Mouse (Mus musculus) limb, embryonic 14.5 days (tissue): ENCODE data around the gene Xpo5. TPM values are rescaled to one million over a fixed set of nuclear protein-coding genes. Genes with fewer than 3 reads are reported as not detected.

Experiments used
- ATAC-seq: fragments of 200-750 bp; cut with Nextera tagmentation; 2 replicates; pipeline ENCODE4 v1.8.0; 2017; ENCODE audit warnings: low read depth, moderate number of reproducible peaks, moderate TSS enrichment; ENCODE audit not compliant: low FRiP score
- DNase-seq: peaks from one replicate; pipeline ENCODE4 v3.0.0-alpha.2; 2015; ENCODE audit warnings: low spot score
- H3K27ac ChIP-seq: fragments of 300-500 bp; sonication (generic); replicated peaks from 2 replicates; pipeline ENCODE4 v1.5.1; 2014; ENCODE audit warnings: low read depth, mild to moderate bottlenecking, low read length, moderate library complexity, mixed read lengths
- H3K27me3 ChIP-seq: fragments of 300-500 bp; sonication (generic); 2 replicates; pipeline ENCODE4 v1.6.1; 2014; ENCODE audit warnings: low read length, mixed read lengths; ENCODE audit not compliant: control insufficient read depth, insufficient read depth
- H3K36me3 ChIP-seq: fragments of 300-500 bp; sonication (generic); 2 replicates; pipeline ENCODE4 v1.6.1; 2014; ENCODE audit warnings: mild to moderate bottlenecking, low read length, moderate library complexity, mixed read lengths; ENCODE audit not compliant: control insufficient read depth, insufficient read depth
- H3K4me1 ChIP-seq: fragments of 300-500 bp; sonication (generic); 2 replicates; pipeline ENCODE4 v1.6.1; 2014; ENCODE audit warnings: antibody characterized with exemption, low read length, mixed read lengths; ENCODE audit not compliant: control insufficient read depth, insufficient read depth
- H3K4me2 ChIP-seq: fragments of 300-500 bp; sonication (generic); replicated peaks from 2 replicates; pipeline ENCODE4 v1.6.1; 2014; ENCODE audit warnings: low read depth, mild to moderate bottlenecking, low read length, moderate library complexity; ENCODE audit not compliant: severe bottlenecking
- H3K4me3 ChIP-seq: fragments of 300-500 bp; sonication (generic); replicated peaks from 2 replicates; pipeline ENCODE4 v1.5.1; 2014; ENCODE audit warnings: low read length
- H3K9ac ChIP-seq: fragments of 300-500 bp; sonication (generic); 2 replicates; pipeline ENCODE4 v1.6.1; 2014; ENCODE audit warnings: mild to moderate bottlenecking, low read depth, low read length, moderate library complexity; ENCODE audit not compliant: severe bottlenecking
- H3K9me3 ChIP-seq: fragments of 300-500 bp; sonication (generic); 2 replicates; pipeline ENCODE4 v1.6.1; 2016; ENCODE audit warnings: low read length; ENCODE audit not compliant: control insufficient read depth
- POLR2A ChIP-seq: fragments of 200-500 bp; IDR thresholded peaks from 2 replicates; pipeline ENCODE4 v1.8.0; 2012; ENCODE audit warnings: inconsistent platforms, mild to moderate bottlenecking, moderate library complexity, borderline replicate concordance; ENCODE audit not compliant: insufficient read depth, insufficient read length; ENCODE audit errors: extremely low read depth
- WGBS: fragments of 180-500 bp; shearing (Covaris S2); extraction: QIAGEN DNeasy Blood & Tissue Kit; methylation state at CpG from one replicate; pipeline ENCODE4 v1.1.7; 2014; 5-methylcytosine and 5-hydroxymethylcytosine counted together
- polyA plus RNA-seq, 2 experiments: library from polyadenylated mRNA; depleted of rRNA in 1 of 2; stranded (reverse) in 1 of 2; unstranded in 1 of 2; fragments of >200 nt; fragmentation: Nextera tagmentation in 1 of 2; extraction: Ambion mirVana in 1 of 2; gene quantifications; 2 replicates each; pipeline versions ENCODE4 v1.2.1 to v1.2.3; 2012 to 2014

Xpo5 gene
- polyA plus RNA-seq, 2 experiments: 45.0 to 49.7 TPM

DNA sequence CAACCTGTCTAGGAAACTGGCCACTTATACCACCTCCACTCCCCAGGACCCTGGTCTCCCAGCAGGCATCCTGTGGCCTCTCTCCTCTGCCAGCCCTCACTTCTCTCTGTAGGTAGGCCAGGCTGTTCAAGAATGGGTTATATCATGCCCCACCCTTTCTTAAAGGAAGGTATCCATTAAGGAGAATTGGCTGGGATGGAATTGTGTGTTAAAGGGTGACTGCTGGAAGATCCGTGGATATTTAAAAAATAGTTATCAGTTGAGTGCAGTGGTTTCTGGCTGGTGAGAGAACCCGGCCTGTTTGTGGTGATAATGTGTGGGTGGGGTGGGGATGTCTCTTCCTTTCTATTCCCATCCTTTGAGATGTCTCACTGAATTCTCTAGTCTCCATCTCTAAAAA is 43.3 kb upstream of the Xpo5 start:
- TF ChIP-seq POLR2A: no peak
- ATAC-seq: no peak
- DNase-seq: no peak
- H3K36me3 ChIP-seq: peaks cover 6% of the 10 kb centered on the region
- no peak overlapping the region for H3K27ac ChIP-seq
- WGBS: 65% methylated on average over 2 of the region's 2 CpGs
- H3K4me2 ChIP-seq: no peak overlapping the region
- H3K9ac ChIP-seq: no peak overlapping the region
- H3K27me3 ChIP-seq: no peaks in the 10 kb centered on the region
- H3K4me1 ChIP-seq: peaks cover 16% of the 10 kb centered on the region
- H3K9me3 ChIP-seq: no peaks in the 10 kb centered on the region
- no peak overlapping the region for H3K4me3 ChIP-seq

DNA sequence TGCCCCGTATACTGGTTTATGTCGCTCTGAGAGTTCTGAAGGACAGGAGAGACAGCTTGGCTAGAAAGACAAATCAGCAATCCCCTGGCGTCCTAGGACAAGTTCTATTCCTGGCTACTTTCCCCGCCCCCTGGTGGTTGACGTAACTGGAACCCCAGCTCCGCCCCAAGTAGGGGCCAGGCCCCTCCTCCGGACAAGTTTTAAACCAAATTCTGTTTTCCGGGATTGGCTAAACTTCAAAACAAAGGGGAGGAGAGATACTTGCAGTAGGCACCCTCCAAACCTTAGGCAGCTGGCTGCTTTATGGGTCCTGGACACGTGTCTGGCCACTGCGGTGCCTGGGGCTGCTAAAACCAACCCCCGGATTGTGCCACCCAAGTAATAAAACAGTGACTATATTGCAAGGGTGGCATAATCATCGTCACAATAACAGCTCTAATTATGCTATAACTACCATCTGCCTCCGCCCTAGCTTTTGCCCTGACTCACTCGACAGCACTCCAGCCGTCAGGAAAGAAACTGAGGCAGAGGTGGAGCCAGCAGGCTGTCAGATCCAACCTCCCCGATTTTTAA is 42.4 kb upstream of the Xpo5 start:
- Histone ChIP-seq H3K9me3 (no peaks in the 10 kb centered on the region), H3K4me2 (peak overlapping the region; percentile 92), H3K4me1 (peaks cover 16% of the 10 kb centered on the region), H3K27ac (peak overlapping the region; percentile 61), H3K36me3 (peaks cover 15% of the 10 kb centered on the region), H3K9ac (peak overlapping the region; percentile 82), H3K27me3 (no peaks in the 10 kb centered on the region), H3K4me3 (peak overlapping the region; percentile 82)
- peak; percentile 96 for DNase-seq
- peak; percentile 73 for ATAC-seq
- no peak for TF ChIP-seq POLR2A
- WGBS: 1% methylated on average over 16 of the region's 16 CpGs

DNA sequence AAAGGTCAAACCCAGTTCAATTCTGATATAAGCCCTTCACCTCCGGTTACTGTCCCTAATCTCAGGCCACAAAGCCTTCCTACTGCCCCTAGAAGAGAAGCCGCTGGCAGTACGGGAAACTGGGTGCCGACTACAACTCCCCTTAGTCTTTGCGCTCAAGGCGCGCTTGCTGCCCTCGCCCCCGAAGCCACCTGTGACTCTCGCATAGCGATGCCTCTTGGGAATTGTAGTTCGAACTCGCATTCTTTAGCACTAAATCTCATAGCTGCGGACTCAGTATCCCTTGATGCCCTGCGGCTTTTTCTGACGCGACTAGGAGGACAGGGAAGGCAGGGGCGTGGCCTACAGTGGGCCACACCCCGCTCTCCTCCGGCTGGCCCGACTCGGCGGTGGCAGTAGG is 41.9 kb upstream of the Xpo5 start, which contains the start of gene Gtpbp2:
Gene Gtpbp2 (plus strand): TSS at position 347 of the 400 bp plus-strand sequence.
- DNase-seq: peak; percentile 100
- Histone ChIP-seq H3K4me1 (peaks cover 16% of the 10 kb centered on the region), H3K36me3 (peaks cover 20% of the 10 kb centered on the region), H3K27me3 (no peaks in the 10 kb centered on the region), H3K9me3 (no peaks in the 10 kb centered on the region), H3K4me3 (peak within 1 kb of the TSS; percentile 82), H3K9ac (peak within 1 kb of the TSS; percentile 82), H3K4me2 (peak within 1 kb of the TSS; percentile 92), H3K27ac (peak within 1 kb of the TSS; percentile 61)
- peak; percentile 94 for ATAC-seq
- 3% methylated on average over 22 of the region's 23 CpGs for whole genome bisulfite sequencing
- peak; percentile 21; the same call in 1 of the 2 replicates for TF ChIP-seq POLR2A

DNA sequence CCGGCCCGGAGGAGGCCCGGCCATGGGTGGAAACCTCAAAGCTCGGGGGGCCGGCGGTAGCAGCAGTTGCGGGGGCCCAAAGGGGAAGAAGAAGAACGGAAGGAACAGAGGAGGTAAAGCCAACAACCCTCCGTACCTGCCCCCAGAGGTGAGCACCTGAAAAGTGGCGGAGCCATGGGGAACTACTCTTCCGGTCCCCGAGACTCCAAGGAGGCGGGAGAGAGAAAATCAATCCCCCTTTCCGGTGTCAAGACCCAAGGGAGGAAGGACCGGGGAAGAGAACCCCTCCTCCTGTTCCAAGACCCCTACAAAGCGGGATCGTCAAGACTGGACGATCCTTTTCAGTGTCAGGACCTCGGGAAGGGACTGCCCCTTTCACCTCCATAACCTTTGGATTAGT is 41.4 kb upstream of the Xpo5 start:
- DNase-seq (no peak), ATAC-seq (0 out of 2 replicates have a peak, but pooled peaks have one; percentile 16)
- peak overlapping the region; percentile 82 for H3K4me3 ChIP-seq
- WGBS: under 1% methylated on average over 19 of the region's 19 CpGs
- H3K36me3 ChIP-seq: peaks cover 25% of the 10 kb centered on the region
- 0 out of 2 replicates have a peak, but pooled peaks have one; percentile 10 for TF ChIP-seq POLR2A
- H3K4me1 ChIP-seq: peaks cover 16% of the 10 kb centered on the region
- peak overlapping the region; percentile 73 for H3K4me2 ChIP-seq
- no peaks in the 10 kb centered on the region for H3K9me3 ChIP-seq
- H3K9ac ChIP-seq: peak overlapping the region; percentile 82
- H3K27ac ChIP-seq: peak overlapping the region; percentile 59; the same call in 1 of the 2 replicates
- no peaks in the 10 kb centered on the region for H3K27me3 ChIP-seq

DNA sequence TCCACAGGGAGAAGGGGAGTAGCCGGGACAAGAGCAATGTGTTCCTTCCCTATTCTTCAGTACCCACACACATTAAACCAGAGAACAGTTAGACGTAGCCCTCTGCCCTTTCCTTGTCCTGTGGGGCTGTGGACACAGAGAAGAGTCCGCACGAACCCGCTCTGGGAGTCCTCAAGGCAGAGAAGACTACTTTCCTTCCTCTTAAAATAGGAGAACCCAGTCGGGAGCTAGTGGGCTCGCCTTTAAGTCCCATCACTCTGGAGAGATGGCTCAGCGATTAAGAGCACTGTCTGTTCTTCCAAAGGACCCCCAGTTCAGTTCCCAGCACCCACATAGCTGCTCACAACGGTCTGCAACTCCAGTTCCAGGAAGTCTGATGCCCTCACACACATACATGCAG is 40.9 kb upstream of the Xpo5 start:
- no peak for ATAC-seq
- Histone ChIP-seq H3K27me3 (no peaks in the 10 kb centered on the region), H3K4me1 (peaks cover 16% of the 10 kb centered on the region), H3K4me3 (peak overlapping the region; percentile 82), H3K4me2 (peak overlapping the region; percentile 73), H3K9ac (peak overlapping the region; percentile 82), H3K27ac (no peak overlapping the region), H3K36me3 (peaks cover 30% of the 10 kb centered on the region), H3K9me3 (no peaks in the 10 kb centered on the region)
- no peak for TF ChIP-seq POLR2A
- no peak for DNase-seq
- WGBS: 39% methylated on average over 9 of the region's 9 CpGs
